Mouse (Mus musculus) midbrain, embryonic 15.5 days (tissue): Measurements from ENCODE around the gene Als2cl. TPM values are rescaled to one million over a fixed set of nuclear protein-coding genes. Genes with fewer than 3 reads are reported as not detected.

Source experiments
- ATAC-seq: fragments of 200-750 bp; cut with Nextera tagmentation; replicated peaks from 2 replicates; pipeline ENCODE4 v1.8.0; 2017; ENCODE audit warnings: moderate TSS enrichment
- H3K27ac ChIP-seq: fragments of 300-500 bp; sonication (generic); 2 replicates; pipeline ENCODE4 v1.5.1; 2015; ENCODE audit warnings: mild to moderate bottlenecking, inconsistent platforms
- H3K27me3 ChIP-seq: fragments of 300-500 bp; sonication (generic); replicated peaks from 2 replicates; pipeline ENCODE4 v1.6.1; 2015; ENCODE audit warnings: inconsistent platforms
- H3K36me3 ChIP-seq: fragments of 300-500 bp; sonication (generic); replicated peaks from 2 replicates; pipeline ENCODE4 v1.6.1; 2015; ENCODE audit warnings: inconsistent platforms
- H3K4me1 ChIP-seq: fragments of 300-500 bp; sonication (generic); 2 replicates; pipeline ENCODE4 v1.6.1; 2015; ENCODE audit warnings: inconsistent platforms
- H3K4me2 ChIP-seq: fragments of 300-500 bp; sonication (generic); 2 replicates; pipeline ENCODE4 v1.6.1; 2015; ENCODE audit warnings: inconsistent platforms, mild to moderate bottlenecking, moderate library complexity
- H3K4me3 ChIP-seq: fragments of 300-500 bp; sonication (generic); 2 replicates; pipeline ENCODE4 v1.5.1; 2015; ENCODE audit warnings: mild to moderate bottlenecking, inconsistent platforms
- H3K9ac ChIP-seq: fragments of 300-500 bp; sonication (generic); 2 replicates; pipeline ENCODE4 v1.6.1; 2015; ENCODE audit warnings: mild to moderate bottlenecking, inconsistent platforms
- H3K9me3 ChIP-seq: fragments of 300-500 bp; sonication (generic); 2 replicates; pipeline ENCODE4 v1.6.1; 2016; ENCODE audit warnings: inconsistent platforms
- WGBS: fragments of 180-500 bp; shearing (Covaris S2); methylation state at CpG from one replicate; pipeline ENCODE4 v1.1.7; 2015; ENCODE audit warnings: mixed read lengths; 5-methylcytosine and 5-hydroxymethylcytosine counted together
- polyA plus RNA-seq: library from polyadenylated mRNA; unstranded; fragments of >200 nt; fragmentation: Nextera tagmentation; extraction: Ambion mirVana; gene quantifications from 2 replicates; pipeline ENCODE4 v1.2.1, GENCODE M21; 2015

Als2cl gene
- polyA plus RNA-seq, 1 experiment from 2014 or later: 1.2 TPM

DNA sequence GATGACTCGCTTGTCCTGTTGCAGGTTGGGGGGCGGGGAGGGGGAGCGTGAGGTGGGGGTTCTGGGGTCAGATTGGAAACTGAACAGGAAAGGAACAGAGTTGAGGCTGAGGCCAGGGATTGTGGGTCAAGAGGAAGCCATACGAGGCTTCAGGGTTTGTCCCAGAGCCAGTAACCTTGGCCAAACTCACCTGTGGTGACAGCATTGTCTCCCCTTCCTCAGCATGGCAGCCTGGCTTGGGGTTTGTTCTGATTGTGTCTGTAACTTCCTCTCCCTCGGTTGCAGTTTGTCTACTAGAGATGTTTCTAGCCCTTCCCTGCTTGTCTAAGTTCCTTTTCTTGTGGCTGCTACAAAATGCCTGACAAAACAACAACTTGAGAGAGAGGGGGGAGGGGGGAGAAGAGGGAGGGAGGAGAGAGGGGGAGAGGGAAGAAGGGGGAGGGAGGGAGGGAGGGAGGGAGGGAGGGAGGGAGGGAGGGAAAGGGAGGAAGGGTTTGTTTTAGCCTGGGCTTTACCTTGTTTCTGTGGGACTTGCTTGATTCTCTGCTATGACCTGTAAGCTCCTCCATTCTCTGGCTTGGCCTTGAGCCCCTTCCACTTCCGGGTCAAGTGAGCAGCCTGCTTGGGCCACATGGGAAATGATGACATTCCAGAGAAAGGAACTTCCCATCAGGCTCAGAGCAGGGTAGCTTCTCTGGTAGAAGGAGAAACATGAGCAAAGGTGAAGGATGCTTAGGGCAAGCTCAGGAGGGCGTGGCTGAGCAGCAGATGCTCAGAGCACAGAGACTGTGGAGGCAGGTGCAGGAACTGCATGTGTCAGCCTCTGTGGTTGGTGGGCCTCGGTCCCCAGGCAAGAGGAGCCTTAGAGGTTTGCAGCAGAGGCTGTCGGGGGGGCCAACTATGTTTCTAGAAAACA is 8.0 kb downstream of the Als2cl start:
- ATAC-seq: no peak
- 0 out of 2 replicates have a peak, but pooled peaks cover 3% of the 10 kb centered on the region for H3K27me3 ChIP-seq
- H3K36me3 ChIP-seq: no peaks in the 10 kb centered on the region
- no peaks in the 10 kb centered on the region for H3K9me3 ChIP-seq
- WGBS: 70% methylated on average over 9 of the region's 9 CpGs
- H3K9ac ChIP-seq: no peak overlapping the region
- no peak overlapping the region for H3K4me3 ChIP-seq
- H3K27ac ChIP-seq: no peak overlapping the region
- H3K4me2 ChIP-seq: no peak overlapping the region
- no peaks in the 10 kb centered on the region for H3K4me1 ChIP-seq

DNA sequence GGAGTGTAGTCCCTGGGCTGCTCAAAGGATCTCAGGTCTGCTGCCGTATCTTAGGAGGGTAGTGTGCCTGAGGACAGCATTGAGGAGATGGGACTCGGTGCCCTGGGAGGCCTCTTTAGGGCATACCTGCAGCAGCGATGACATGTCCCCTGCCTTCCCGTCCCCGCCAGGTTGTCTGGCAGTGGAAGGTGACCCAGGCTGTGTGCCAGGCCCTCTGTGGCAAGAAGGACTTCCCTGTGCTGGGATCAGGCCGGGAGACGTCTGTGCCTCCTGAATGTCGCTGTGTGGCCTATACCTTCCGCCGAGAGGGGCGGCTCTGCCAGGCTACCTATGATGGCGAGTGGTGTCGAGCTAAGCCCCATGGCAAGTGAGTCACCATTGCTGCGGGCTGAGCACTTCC is 9.3 kb downstream of the Als2cl start:
- no peak for ATAC-seq
- Histone ChIP-seq H3K27ac (no peak overlapping the region), H3K4me2 (no peak overlapping the region), H3K4me3 (no peak overlapping the region), H3K9me3 (no peaks in the 10 kb centered on the region), H3K27me3 (0 out of 2 replicates have a peak, but pooled peaks cover 3% of the 10 kb centered on the region), H3K36me3 (no peaks in the 10 kb centered on the region), H3K4me1 (no peaks in the 10 kb centered on the region), H3K9ac (no peak overlapping the region)
- whole genome bisulfite sequencing: 90% methylated on average over 14 of the region's 14 CpGs

DNA sequence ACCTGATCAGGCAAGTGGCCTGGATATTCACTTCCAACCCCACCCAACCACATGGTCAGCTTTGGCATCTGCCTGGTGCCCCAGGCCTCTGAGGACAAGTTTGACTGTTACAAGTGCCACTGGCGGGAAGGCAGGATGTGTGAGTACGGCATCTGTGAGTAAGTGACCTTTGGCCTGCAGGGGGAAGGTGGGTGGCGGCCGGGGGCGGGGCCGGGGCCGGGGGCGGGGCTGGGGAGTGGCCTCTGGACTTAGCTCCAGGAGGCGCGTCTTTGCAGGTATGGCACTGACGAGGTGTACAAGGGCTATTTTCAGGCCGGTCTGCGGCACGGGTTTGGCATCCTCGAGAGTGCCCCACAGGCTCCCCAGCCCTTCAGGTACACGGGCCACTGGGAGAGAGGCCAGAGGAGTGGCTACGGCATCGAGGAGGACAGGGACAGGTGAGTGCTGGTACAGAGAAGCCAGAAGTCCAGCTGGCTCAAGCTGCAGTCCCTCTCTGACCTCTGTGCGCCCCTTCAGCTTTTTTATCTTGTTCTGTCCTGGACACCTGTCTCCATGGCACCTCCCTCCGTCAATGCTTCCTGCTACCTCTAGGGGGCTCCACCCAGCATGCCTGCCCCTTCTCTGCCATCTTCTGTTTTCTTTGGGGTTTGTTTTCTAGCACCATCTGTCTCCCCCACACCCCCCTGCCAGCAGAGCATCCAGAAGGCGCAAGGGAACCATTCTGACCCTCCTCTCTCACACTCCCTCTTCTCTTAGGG is 10.5 kb downstream of the Als2cl start:
- H3K36me3 ChIP-seq: no peaks in the 10 kb centered on the region
- no peak overlapping the region for H3K27ac ChIP-seq
- ATAC-seq: no peak
- H3K9me3 ChIP-seq: no peaks in the 10 kb centered on the region
- H3K27me3 ChIP-seq: 0 out of 2 replicates have a peak, but pooled peaks cover 3% of the 10 kb centered on the region
- no peak overlapping the region for H3K9ac ChIP-seq
- no peak overlapping the region for H3K4me3 ChIP-seq
- H3K4me1 ChIP-seq: no peaks in the 10 kb centered on the region
- WGBS: 15% methylated on average over 21 of the region's 21 CpGs
- no peak overlapping the region for H3K4me2 ChIP-seq

GRCm38 (mm10) chr9:110891077-110891828 is 11.6 kb downstream of the Als2cl start:
- Histone ChIP-seq H3K4me3 (no peak overlapping the region), H3K4me2 (no peak overlapping the region), H3K27me3 (0 out of 2 replicates have a peak, but pooled peaks cover 3% of the 10 kb centered on the region), H3K9ac (no peak overlapping the region), H3K9me3 (no peaks in the 10 kb centered on the region), H3K27ac (no peak overlapping the region), H3K4me1 (peaks cover 5% of the 10 kb centered on the region; the same call in 1 of the 2 replicates), H3K36me3 (no peaks in the 10 kb centered on the region)
- no peak for ATAC-seq
- WGBS: 82% methylated on average over 12 of the region's 12 CpGs

DNA sequence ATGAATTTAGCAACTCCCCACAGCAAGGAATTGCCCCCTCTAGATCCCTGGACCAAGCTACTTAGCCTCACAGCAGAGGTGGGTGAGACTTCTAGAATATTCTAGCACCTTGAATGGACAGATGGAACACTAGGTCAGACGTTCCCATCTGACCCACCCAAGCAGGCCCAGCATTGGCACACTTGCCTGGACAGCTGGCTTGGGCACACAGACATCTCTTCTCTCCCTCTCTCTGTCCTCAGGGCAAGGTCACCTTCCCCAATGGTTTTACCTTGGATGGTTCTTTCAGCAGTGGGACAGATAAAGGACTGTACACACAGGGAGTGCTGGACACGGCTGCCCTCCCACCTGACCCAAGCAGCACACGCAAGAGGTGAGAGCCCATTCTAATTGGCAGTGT is 12.9 kb downstream of the Als2cl start:
- 0 out of 2 replicates have a peak, but pooled peaks cover 3% of the 10 kb centered on the region for H3K27me3 ChIP-seq
- H3K27ac ChIP-seq: no peak overlapping the region
- H3K4me3 ChIP-seq: no peak overlapping the region
- no peak overlapping the region for H3K4me2 ChIP-seq
- 88% methylated on average over 3 of the region's 3 CpGs for WGBS
- H3K9ac ChIP-seq: no peak overlapping the region
- H3K36me3 ChIP-seq: no peaks in the 10 kb centered on the region
- no peaks in the 10 kb centered on the region for H3K9me3 ChIP-seq
- H3K4me1 ChIP-seq: peaks cover 7% of the 10 kb centered on the region; the same call in 1 of the 2 replicates
- no peak for ATAC-seq

GRCm38 (mm10) chr9:110893429-110893828 is 13.8 kb downstream of the Als2cl start:
- H3K9me3 ChIP-seq: no peaks in the 10 kb centered on the region
- 0 out of 2 replicates have a peak, but pooled peaks cover 3% of the 10 kb centered on the region for H3K27me3 ChIP-seq
- no peak for ATAC-seq
- no peak overlapping the region for H3K4me3 ChIP-seq
- 72% methylated on average over 10 of the region's 10 CpGs for WGBS
- no peaks in the 10 kb centered on the region for H3K36me3 ChIP-seq
- no peak overlapping the region for H3K9ac ChIP-seq
- no peak overlapping the region for H3K4me2 ChIP-seq
- H3K27ac ChIP-seq: no peak overlapping the region
- peaks cover 7% of the 10 kb centered on the region; the same call in 1 of the 2 replicates for H3K4me1 ChIP-seq

DNA sequence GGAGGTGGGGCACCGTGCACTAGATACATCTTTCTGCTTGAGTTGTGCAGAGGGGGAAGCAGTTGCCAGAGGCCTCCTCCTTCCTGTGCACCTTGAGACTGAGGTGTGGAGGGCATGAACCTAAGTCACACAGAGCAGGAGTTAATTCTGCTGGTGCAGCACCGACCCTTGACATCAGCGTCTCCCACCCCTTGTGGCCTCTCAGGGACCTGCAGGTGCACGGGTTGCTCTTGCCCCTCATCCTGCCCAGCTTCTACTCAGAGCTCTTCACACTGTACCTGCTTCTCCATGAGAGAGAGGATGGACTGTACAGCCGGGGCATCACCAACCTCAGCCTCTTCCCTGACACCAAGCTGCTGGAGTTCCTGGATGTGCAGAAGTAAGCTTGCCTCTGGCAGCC is 15.8 kb downstream of the Als2cl start:
- H3K27me3 ChIP-seq: no peaks in the 10 kb centered on the region
- H3K27ac ChIP-seq: no peak overlapping the region
- H3K9ac ChIP-seq: no peak overlapping the region
- no peaks in the 10 kb centered on the region for H3K36me3 ChIP-seq
- no peaks in the 10 kb centered on the region for H3K9me3 ChIP-seq
- ATAC-seq: no peak
- no peak overlapping the region for H3K4me3 ChIP-seq
- WGBS: 61% methylated on average over 5 of the region's 5 CpGs
- H3K4me1 ChIP-seq: peaks cover 7% of the 10 kb centered on the region; the same call in 1 of the 2 replicates
- H3K4me2 ChIP-seq: no peak overlapping the region

- H3K4me2 ChIP-seq: 0 out of 2 replicates have a peak overlapping the region, but pooled peaks have one; percentile 1
- no peak overlapping the region for H3K4me3 ChIP-seq
- no peaks in the 10 kb centered on the region for H3K36me3 ChIP-seq
- no peaks in the 10 kb centered on the region for H3K9me3 ChIP-seq
- no peaks in the 10 kb centered on the region for H3K27me3 ChIP-seq
- no peak overlapping the region for H3K27ac ChIP-seq
- H3K9ac ChIP-seq: no peak overlapping the region
- ATAC-seq: 0 out of 2 replicates have a peak, but pooled peaks have one; percentile 33
- 14% methylated on average over 7 of the region's 7 CpGs for WGBS
- peaks cover 7% of the 10 kb centered on the region; the same call in 1 of the 2 replicates for H3K4me1 ChIP-seq
These were observed 16.3 kb downstream of the Als2cl start for GRCm38 (mm10) chr9:110895994-110896393.

DNA sequence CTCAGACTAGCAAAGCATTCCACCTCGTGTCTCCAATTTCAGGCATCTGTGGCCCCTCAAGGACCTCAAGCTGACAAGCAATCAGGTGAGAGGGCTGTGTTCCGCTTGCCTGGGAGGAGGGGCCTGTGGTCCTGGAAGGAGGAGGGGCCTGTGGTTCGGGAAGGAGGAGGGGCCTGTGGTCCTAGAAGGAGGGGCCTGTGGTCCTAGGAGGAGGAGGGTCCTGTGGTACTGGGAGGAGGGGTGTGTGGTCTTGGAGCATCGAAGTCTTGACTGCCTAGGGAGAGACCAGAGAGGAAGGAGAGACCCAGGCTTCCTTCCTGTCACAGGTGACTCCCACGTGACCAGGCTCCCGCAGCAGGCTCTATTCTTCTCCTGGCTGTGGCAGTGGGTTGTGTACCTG is 16.9 kb downstream of the Als2cl start:
- H3K4me2 ChIP-seq: peak overlapping the region; percentile 1; the same call in 1 of the 2 replicates
- no peaks in the 10 kb centered on the region for H3K27me3 ChIP-seq
- 10% methylated on average over 6 of the region's 6 CpGs for WGBS
- peak; percentile 17; the same call in 1 of the 2 replicates for ATAC-seq
- H3K4me1 ChIP-seq: peaks cover 7% of the 10 kb centered on the region; the same call in 1 of the 2 replicates
- H3K4me3 ChIP-seq: no peak overlapping the region
- H3K36me3 ChIP-seq: no peaks in the 10 kb centered on the region
- no peak overlapping the region for H3K27ac ChIP-seq
- H3K9me3 ChIP-seq: no peaks in the 10 kb centered on the region
- no peak overlapping the region for H3K9ac ChIP-seq

DNA sequence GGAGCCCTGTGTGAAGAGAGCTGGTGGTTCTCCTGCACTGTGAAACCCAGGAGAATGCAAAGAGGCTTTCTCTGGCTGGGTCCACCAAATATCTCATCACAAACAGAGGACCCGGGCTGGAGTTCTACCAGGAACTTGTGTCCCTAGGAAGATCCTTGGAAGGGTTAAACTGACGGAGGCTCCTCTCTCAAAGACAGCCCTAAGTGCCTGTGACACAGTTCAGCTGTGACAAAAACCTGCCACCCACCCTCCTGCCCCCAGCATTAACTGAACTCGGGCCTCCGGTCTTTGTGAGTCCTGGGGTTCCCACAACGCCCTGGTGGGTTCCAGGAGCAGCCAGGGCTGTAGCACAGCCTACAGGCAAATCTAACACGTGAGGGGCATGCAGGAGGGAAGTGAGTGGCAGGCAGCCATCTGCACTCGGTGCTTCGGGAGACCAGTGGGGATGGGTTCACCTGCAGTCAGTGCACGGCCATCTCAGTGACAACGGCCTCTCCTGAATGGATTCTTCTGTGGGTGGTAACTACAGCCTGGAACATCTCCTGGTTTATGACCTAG is 19.9 kb downstream of the Als2cl start:
- H3K27me3 ChIP-seq: no peaks in the 10 kb centered on the region
- H3K27ac ChIP-seq: no peak overlapping the region
- no peaks in the 10 kb centered on the region for H3K9me3 ChIP-seq
- 65% methylated on average over 10 of the region's 10 CpGs for WGBS
- peaks cover 7% of the 10 kb centered on the region; the same call in 1 of the 2 replicates for H3K4me1 ChIP-seq
- no peak overlapping the region for H3K4me3 ChIP-seq
- no peak overlapping the region for H3K9ac ChIP-seq
- H3K36me3 ChIP-seq: no peaks in the 10 kb centered on the region
- ATAC-seq: no peak
- H3K4me2 ChIP-seq: no peak overlapping the region

DNA sequence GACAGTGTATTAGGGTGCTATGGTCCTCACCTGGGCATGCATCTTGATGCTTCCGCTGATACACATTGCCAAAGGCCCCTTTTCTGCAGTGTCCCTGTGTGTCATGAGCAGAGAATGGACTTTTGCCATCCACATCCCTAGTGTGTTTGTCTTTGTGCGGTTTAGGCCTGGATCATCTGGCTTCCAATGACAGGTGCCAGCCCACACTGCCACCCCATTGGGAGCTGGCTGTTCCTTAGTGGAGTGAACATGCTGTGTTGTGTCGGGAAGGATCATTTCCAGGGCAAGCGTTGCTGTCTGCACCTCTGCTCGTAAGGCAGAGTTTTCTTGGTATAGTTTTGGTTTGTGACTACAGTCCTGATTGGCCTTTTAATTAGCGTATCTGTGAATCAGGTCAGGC is 21.5 kb downstream of the Als2cl start:
- H3K4me1 ChIP-seq: peaks cover 2% of the 10 kb centered on the region; the same call in 1 of the 2 replicates
- no peak overlapping the region for H3K4me2 ChIP-seq
- H3K27ac ChIP-seq: no peak overlapping the region
- no peaks in the 10 kb centered on the region for H3K36me3 ChIP-seq
- no peak overlapping the region for H3K9ac ChIP-seq
- ATAC-seq: no peak
- no peaks in the 10 kb centered on the region for H3K9me3 ChIP-seq
- 88% methylated on average over 6 of the region's 6 CpGs for WGBS
- H3K27me3 ChIP-seq: no peaks in the 10 kb centered on the region
- H3K4me3 ChIP-seq: no peak overlapping the region
